Mouse (Mus musculus) bone marrow, adult 2 months (tissue): ENCODE measurements around the gene Aff3. TPM values are rescaled to one million over a fixed set of nuclear protein-coding genes. Genes with fewer than 3 reads are reported as not detected.

Experiments used
- H3K27ac ChIP-seq: fragments of 200-500 bp; 2 replicates; pipeline ENCODE4 v1.5.1; 2012; ENCODE audit warnings: low read depth, mild to moderate bottlenecking, control low read depth, inconsistent platforms, low read length; ENCODE audit not compliant: control insufficient read depth, poor library complexity, insufficient read depth
- H3K4me1 ChIP-seq: fragments of 200-500 bp; 2 replicates; pipeline ENCODE4 v1.6.1; 2011; ENCODE audit warnings: low read length; ENCODE audit not compliant: control insufficient read depth, insufficient read depth
- H3K4me3 ChIP-seq: fragments of 200-500 bp; replicated peaks from 2 replicates; pipeline ENCODE3; 2011; ENCODE audit warnings: mild to moderate bottlenecking, low read depth, low read length, control low read depth; ENCODE audit not compliant: control insufficient read depth
- CTCF ChIP-seq: fragments of 200-500 bp; IDR thresholded peaks from 2 replicates; pipeline ENCODE4 v1.5.1; 2011; ENCODE audit warnings: low read length, control low read depth; ENCODE audit not compliant: control insufficient read depth, insufficient read depth
- POLR2A ChIP-seq: fragments of 200-500 bp; IDR thresholded peaks from 2 replicates; pipeline ENCODE4 v1.6.1; 2011; ENCODE audit warnings: low read depth, mild to moderate bottlenecking, control low read depth, low read length, borderline replicate concordance; ENCODE audit not compliant: control insufficient read depth
- WGBS: fragments of 180-500 bp; shearing (Covaris S2); methylation state at CpG from one replicate; pipeline ENCODE4 v1.1.7; 2018; 5-methylcytosine and 5-hydroxymethylcytosine counted together
- polyA plus RNA-seq: library from polyadenylated mRNA; stranded (reverse); fragments of >200 nt; gene quantifications from 2 replicates; pipeline ENCODE4 v1.2.4, GENCODE M21; 2011; ENCODE audit warnings: low replicate concordance; ENCODE audit not compliant: missing spikeins, insufficient read depth, insufficient read length

Aff3 gene
- polyA plus RNA-seq, 1 experiment: 21.5 TPM

GRCm38 (mm10) chr1:38321861-38322260 lies 342.9 kb downstream of the Aff3 start:
- WGBS: 77% methylated on average over 8 of the region's 8 CpGs
- Histone ChIP-seq H3K4me1 (no peaks in the 10 kb centered on the region), H3K4me3 (no peak overlapping the region), H3K27ac (no peak overlapping the region)
- no peak for TF ChIP-seq POLR2A
- TF ChIP-seq CTCF: no peak

GRCm38 (mm10) chr1:38320971-38321305 lies 343.8 kb downstream of the Aff3 start:
- Histone ChIP-seq H3K27ac (no peak overlapping the region), H3K4me1 (no peaks in the 10 kb centered on the region), H3K4me3 (no peak overlapping the region)
- WGBS: 56% methylated on average over 2 of the region's 2 CpGs
- no peak for TF ChIP-seq POLR2A
- TF ChIP-seq CTCF: no peak

DNA sequence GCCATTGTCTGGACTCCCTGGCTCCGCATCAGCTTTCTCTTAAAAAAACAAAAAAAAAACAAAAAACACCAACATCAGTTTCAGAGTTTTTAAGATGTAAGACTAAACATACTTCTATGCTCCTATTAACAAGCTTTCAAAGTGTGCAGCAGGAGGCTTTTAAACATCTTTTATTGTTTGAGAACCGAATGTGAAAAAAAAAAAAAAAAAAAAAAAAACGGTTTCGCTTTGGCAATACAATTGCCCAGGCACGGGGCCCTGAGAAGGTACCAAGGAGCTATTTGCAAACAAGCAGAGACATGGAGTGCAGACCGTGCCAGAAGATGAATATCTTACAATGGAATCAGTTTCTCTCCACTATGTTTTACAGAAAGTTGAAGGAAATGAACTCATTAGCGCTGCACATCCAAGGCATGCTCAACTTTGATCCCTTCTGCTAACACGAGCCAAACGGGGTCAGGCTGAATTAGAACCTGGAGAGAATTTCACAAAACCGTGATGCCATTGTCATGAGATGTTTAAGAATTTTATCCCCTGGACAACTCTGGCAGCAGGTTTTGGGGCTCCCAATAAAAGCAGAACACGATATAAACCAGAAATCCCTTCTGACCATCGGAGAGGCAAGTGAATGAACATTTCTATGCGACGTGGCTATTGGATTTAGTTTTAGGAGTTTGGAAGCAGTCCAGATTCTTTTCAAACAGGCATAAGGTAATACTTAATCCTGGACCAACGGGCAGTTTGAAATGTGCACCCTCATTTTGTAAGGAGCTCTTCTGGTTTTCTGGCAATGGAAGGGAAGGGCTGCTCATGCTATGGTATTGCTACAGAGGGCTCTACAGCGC lies 344.4 kb downstream of the Aff3 start:
- TF ChIP-seq POLR2A (no peak), CTCF (no peak)
- H3K4me1 ChIP-seq: no peaks in the 10 kb centered on the region
- H3K4me3 ChIP-seq: no peak overlapping the region
- H3K27ac ChIP-seq: no peak overlapping the region
- WGBS: 72% methylated on average over 16 of the region's 16 CpGs

DNA sequence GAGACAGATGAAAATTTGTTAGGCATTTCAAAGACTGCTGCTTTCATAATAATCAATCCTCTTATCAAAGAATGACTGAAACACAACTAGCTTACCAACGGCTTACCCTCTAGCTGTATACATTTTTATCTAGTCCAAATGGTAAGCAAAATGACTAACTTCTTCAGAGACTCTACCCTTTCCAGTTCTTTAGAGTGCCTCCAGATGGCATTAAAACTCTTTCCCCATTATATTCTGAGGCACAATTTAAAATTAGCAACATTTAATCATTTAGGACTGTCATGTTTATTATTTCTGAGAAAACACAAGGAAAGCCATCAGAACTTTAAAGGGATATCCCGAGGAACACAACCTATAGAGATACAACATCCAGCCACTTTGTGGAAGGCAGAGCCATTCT lies 346.1 kb downstream of the Aff3 start:
- Histone ChIP-seq H3K27ac (no peak overlapping the region), H3K4me1 (no peaks in the 10 kb centered on the region), H3K4me3 (no peak overlapping the region)
- 74% methylated on average over 2 of the region's 2 CpGs for WGBS
- no peak for TF ChIP-seq CTCF
- TF ChIP-seq POLR2A: no peak

- Histone ChIP-seq H3K4me3 (no peak overlapping the region), H3K27ac (no peak overlapping the region), H3K4me1 (no peaks in the 10 kb centered on the region)
- TF ChIP-seq POLR2A: no peak
- no peak for TF ChIP-seq CTCF
- 81% methylated on average over 4 of the region's 4 CpGs for WGBS
Observed at GRCm38 (mm10) chr1:38315992-38316391, 348.8 kb downstream of the Aff3 start.

DNA sequence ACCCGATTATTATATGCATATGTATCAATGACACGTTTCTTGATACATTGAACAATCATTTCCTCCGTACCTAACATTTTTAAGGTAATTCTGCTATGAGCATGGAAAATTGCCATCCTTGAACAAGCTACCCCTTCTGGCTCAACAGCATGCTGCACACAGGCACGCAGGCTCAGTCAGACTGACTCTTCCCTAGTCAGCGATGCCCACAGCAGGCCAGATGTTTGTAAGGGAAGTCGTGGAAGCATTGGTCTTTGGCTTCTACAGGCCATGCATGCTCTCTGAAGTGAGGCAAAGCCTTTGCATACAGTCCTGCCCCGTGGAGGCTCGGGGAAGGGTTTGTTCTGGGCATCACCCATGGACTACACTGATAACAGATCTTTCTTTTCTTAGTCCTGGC lies 354.3 kb downstream of the Aff3 start:
- Histone ChIP-seq H3K4me3 (no peak overlapping the region), H3K27ac (no peak overlapping the region), H3K4me1 (no peaks in the 10 kb centered on the region)
- TF ChIP-seq CTCF (no peak), POLR2A (no peak)
- 78% methylated on average over 8 of the region's 8 CpGs for WGBS

DNA sequence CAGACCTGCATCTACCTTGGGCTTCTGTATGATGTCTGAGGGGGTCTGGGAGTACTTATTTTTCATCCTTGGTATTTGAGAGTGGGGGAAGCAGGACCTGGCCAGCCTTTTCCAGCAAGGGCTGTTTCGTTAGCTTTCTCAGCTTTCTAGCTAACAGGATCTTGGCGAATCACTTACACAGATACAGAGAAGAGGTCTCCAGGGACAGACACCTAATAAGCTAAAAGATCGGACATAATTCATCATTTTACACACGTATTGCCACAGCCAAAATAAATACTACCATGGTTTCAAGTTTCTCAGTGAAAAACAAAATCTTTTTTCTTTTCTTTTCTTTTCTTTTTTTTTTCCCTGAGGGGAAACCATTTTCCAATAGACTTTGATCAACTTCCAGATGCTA lies 354.7 kb downstream of the Aff3 start:
- H3K4me3 ChIP-seq: no peak overlapping the region
- TF ChIP-seq CTCF: no peak
- no peak for TF ChIP-seq POLR2A
- H3K27ac ChIP-seq: no peak overlapping the region
- H3K4me1 ChIP-seq: no peaks in the 10 kb centered on the region
- WGBS: 85% methylated on average over 4 of the region's 4 CpGs

- Histone ChIP-seq H3K4me3 (no peak overlapping the region), H3K27ac (no peak overlapping the region), H3K4me1 (no peaks in the 10 kb centered on the region)
- 87% methylated on average over 8 of the region's 8 CpGs for WGBS
- TF ChIP-seq POLR2A (no peak), CTCF (no peak)
Observed at GRCm38 (mm10) chr1:38309341-38309740, 355.4 kb downstream of the Aff3 start.

GRCm38 (mm10) chr1:38308705-38308996 lies 356.1 kb downstream of the Aff3 start:
- WGBS: 75% methylated on average over 3 of the region's 3 CpGs
- no peak overlapping the region for H3K27ac ChIP-seq
- no peaks in the 10 kb centered on the region for H3K4me1 ChIP-seq
- no peak for TF ChIP-seq CTCF
- no peak overlapping the region for H3K4me3 ChIP-seq
